Mouse (Mus musculus): Measurements from ENCODE around the gene Errfi1. TPM values are rescaled to one million over a fixed set of nuclear protein-coding genes. Genes with fewer than 3 reads are reported as not detected.

Errfi1 gene
- polyA plus RNA-seq, 1 experiment = 44.2 TPM

GRCm38 (mm10) chr4:150910164-150910951 is 56.6 kb downstream of the Errfi1 start:
- TF ChIP-seq CTCF (IDR thresholded peaks at IDR 0.05; ENCODE audit: low read depth, low read length) (no peak), POLR2A (IDR thresholded peaks at IDR 0.05; ENCODE audit: insufficient read depth, low read length) (no peak), EP300 (IDR thresholded peaks at IDR 0.05; ENCODE audit: insufficient read depth, low read depth, low read length) (no peak)
- H3K27me3 ChIP-seq (ENCODE audit: control insufficient read depth, insufficient read depth, low read length, poor library complexity, severe bottlenecking) = no peaks in the 10 kb centered on the region
- peak overlapping the region; percentile 44 for H3K4me3 ChIP-seq (ENCODE audit: low read depth, low read length)
- peaks cover 12% of the 10 kb centered on the region for H3K36me3 ChIP-seq (ENCODE audit: control insufficient read depth, insufficient read depth, low read length, poor library complexity, severe bottlenecking)
- H3K27ac ChIP-seq (ENCODE audit: insufficient read depth, low read length) = peak overlapping the region; percentile 60
- H3K9me3 ChIP-seq (replicated peaks; ENCODE audit: control insufficient read depth, insufficient read depth, low read length, poor library complexity, severe bottlenecking) = no peaks in the 10 kb centered on the region
- H3K4me1 ChIP-seq (ENCODE audit: control insufficient read depth, insufficient read depth, low read length) = peaks cover 2% of the 10 kb centered on the region
- H3K9ac ChIP-seq (ENCODE audit: low read depth, poor library complexity, severe bottlenecking) = peak overlapping the region; percentile 21; the same call in 1 of the 2 replicates

DNA sequence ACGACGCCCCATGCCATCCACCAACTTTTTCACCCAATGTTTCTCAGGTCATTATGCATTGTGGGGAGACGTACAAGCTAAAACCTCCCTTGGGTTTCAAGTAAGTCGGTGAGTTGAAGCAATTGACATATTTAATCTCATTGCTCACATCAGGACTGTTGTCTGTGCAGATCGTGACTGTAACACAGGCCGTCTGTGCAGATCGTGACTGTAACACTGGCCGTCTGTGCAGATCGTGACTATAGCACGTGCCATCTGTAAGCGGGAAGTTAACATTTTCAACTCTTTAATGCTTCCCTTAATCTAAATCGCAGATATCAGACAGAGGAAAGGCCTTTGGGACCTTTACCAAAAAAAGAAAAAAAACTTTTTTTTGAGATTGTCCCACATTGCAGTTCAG is 60.0 kb downstream of the Errfi1 start:
- TF ChIP-seq POLR2A (IDR thresholded peaks at IDR 0.05; ENCODE audit: insufficient read depth, low read length) (no peak), CTCF (IDR thresholded peaks at IDR 0.05; ENCODE audit: low read depth, low read length) (no peak), EP300 (IDR thresholded peaks at IDR 0.05; ENCODE audit: insufficient read depth, low read depth, low read length) (no peak)
- peaks cover 4% of the 10 kb centered on the region for H3K4me1 ChIP-seq (ENCODE audit: control insufficient read depth, insufficient read depth, low read length)
- H3K36me3 ChIP-seq (ENCODE audit: control insufficient read depth, insufficient read depth, low read length, poor library complexity, severe bottlenecking) = no peaks in the 10 kb centered on the region
- no peaks in the 10 kb centered on the region for H3K27me3 ChIP-seq (ENCODE audit: control insufficient read depth, insufficient read depth, low read length, poor library complexity, severe bottlenecking)
- no peak overlapping the region for H3K27ac ChIP-seq (ENCODE audit: insufficient read depth, low read length)
- H3K4me3 ChIP-seq (ENCODE audit: low read depth, low read length) = peak overlapping the region; percentile 90
- peak overlapping the region; percentile 65 for H3K9ac ChIP-seq (ENCODE audit: low read depth, poor library complexity, severe bottlenecking)
- H3K9me3 ChIP-seq (replicated peaks; ENCODE audit: control insufficient read depth, insufficient read depth, low read length, poor library complexity, severe bottlenecking) = no peaks in the 10 kb centered on the region

DNA sequence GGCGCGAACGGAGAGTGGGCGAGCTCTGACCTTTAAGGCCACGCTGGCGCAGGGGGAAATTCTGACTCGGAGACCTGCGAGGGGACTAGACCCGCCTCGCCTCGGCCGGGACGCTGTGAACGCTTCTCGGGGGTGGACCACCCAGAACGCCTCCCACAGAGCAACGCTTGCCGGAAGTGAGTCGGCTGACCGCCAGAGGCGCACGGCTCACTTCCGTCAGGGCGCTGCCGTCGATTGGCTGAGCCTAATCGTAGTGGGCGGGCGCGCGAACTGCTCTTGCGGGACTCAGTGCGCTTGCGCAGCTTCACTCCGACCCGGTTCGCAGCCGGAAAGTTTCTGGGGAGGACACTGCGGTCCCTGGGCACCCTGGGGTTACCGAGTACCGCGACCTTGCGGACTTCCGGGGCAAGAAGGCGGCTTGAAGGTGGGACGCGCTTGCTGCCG is 60.6 kb downstream of the Errfi1 start, which contains the start of the genes Park7 and Tnfrsf9:
Gene Park7 (minus strand): TSS at position 148 of the 444 bp plus-strand sequence.
Gene Tnfrsf9 (plus strand): TSS at position 273 of the 444 bp plus-strand sequence.
- peak within 1 kb of the TSS; percentile 64 for H3K27ac ChIP-seq (ENCODE audit: insufficient read depth, low read length)
- no peaks in the 10 kb centered on the region for H3K27me3 ChIP-seq (ENCODE audit: control insufficient read depth, insufficient read depth, low read length, poor library complexity, severe bottlenecking)
- peaks cover 4% of the 10 kb centered on the region for H3K4me1 ChIP-seq (ENCODE audit: control insufficient read depth, insufficient read depth, low read length)
- no peaks in the 10 kb centered on the region for H3K36me3 ChIP-seq (ENCODE audit: control insufficient read depth, insufficient read depth, low read length, poor library complexity, severe bottlenecking)
- no peaks in the 10 kb centered on the region for H3K9me3 ChIP-seq (replicated peaks; ENCODE audit: control insufficient read depth, insufficient read depth, low read length, poor library complexity, severe bottlenecking)
- peak within 1 kb of the TSS; percentile 65 for H3K9ac ChIP-seq (ENCODE audit: low read depth, poor library complexity, severe bottlenecking)
- TF ChIP-seq CTCF (IDR thresholded peaks at IDR 0.05; ENCODE audit: low read depth, low read length) (peak; percentile 14), EP300 (IDR thresholded peaks at IDR 0.05; ENCODE audit: insufficient read depth, low read depth, low read length) (no peak; the same call in 1 of the 2 replicates), POLR2A (IDR thresholded peaks at IDR 0.05; ENCODE audit: insufficient read depth, low read length) (peak; percentile 89)
- peak within 1 kb of the TSS; percentile 90 for H3K4me3 ChIP-seq (ENCODE audit: low read depth, low read length)

GRCm38 (mm10) chr4:150915181-150915906 is 61.6 kb downstream of the Errfi1 start:
- Histone ChIP-seq H3K36me3 (ENCODE audit: control insufficient read depth, insufficient read depth, low read length, poor library complexity, severe bottlenecking) (no peaks in the 10 kb centered on the region), H3K9me3 (replicated peaks; ENCODE audit: control insufficient read depth, insufficient read depth, low read length, poor library complexity, severe bottlenecking) (no peaks in the 10 kb centered on the region), H3K9ac (ENCODE audit: low read depth, poor library complexity, severe bottlenecking) (peak overlapping the region; percentile 53), H3K27ac (ENCODE audit: insufficient read depth, low read length) (peak overlapping the region; percentile 64), H3K27me3 (ENCODE audit: control insufficient read depth, insufficient read depth, low read length, poor library complexity, severe bottlenecking) (no peaks in the 10 kb centered on the region), H3K4me1 (ENCODE audit: control insufficient read depth, insufficient read depth, low read length) (peaks cover 4% of the 10 kb centered on the region), H3K4me3 (ENCODE audit: low read depth, low read length) (peak overlapping the region; percentile 87)
- no peak for TF ChIP-seq CTCF (IDR thresholded peaks at IDR 0.05; ENCODE audit: low read depth, low read length)
- no peak for TF ChIP-seq EP300 (IDR thresholded peaks at IDR 0.05; ENCODE audit: insufficient read depth, low read depth, low read length)
- no peak for TF ChIP-seq POLR2A (IDR thresholded peaks at IDR 0.05; ENCODE audit: insufficient read depth, low read length)

DNA sequence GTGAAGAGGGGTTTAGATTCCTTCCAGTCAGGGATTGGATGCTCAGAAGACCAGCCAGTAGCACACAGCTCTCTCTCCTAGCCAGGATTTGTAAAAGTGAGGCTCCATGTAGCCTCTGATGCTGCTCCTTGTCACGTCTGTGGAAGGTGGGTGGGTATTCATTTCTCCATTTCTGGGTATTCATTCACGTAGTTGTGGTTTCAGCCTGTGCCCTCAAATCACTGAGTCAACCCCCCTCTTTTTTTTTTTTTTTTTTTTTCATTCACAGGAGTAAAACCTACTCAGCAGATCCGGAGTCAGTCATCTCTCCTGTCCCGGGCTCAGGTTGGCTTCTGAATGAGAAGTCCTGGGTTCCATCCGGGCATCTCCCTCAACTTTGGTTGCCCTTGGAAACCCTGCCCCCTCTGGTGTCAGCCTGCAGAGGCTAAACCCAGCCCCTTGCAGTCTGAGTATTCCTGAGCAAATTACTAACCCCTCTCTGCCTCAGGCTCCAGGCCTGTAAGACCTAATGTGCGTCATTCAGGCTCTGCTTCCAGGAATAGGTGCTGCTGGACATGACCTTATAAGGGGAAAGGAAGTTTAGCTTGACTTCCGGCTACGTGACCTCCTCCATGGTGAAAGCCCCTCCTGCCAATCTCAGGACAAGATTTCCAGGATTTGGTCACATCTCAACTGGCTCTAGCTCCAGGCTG is 63.8 kb downstream of the Errfi1 start:
- Histone ChIP-seq H3K27ac (ENCODE audit: insufficient read depth, low read length) (no peak overlapping the region), H3K9ac (ENCODE audit: low read depth, poor library complexity, severe bottlenecking) (no peak overlapping the region), H3K27me3 (ENCODE audit: control insufficient read depth, insufficient read depth, low read length, poor library complexity, severe bottlenecking) (no peaks in the 10 kb centered on the region), H3K9me3 (replicated peaks; ENCODE audit: control insufficient read depth, insufficient read depth, low read length, poor library complexity, severe bottlenecking) (no peaks in the 10 kb centered on the region), H3K4me1 (ENCODE audit: control insufficient read depth, insufficient read depth, low read length) (peaks cover 4% of the 10 kb centered on the region), H3K4me3 (ENCODE audit: low read depth, low read length) (no peak overlapping the region), H3K36me3 (ENCODE audit: control insufficient read depth, insufficient read depth, low read length, poor library complexity, severe bottlenecking) (no peaks in the 10 kb centered on the region)
- no peak for TF ChIP-seq POLR2A (IDR thresholded peaks at IDR 0.05; ENCODE audit: insufficient read depth, low read length)
- TF ChIP-seq CTCF (IDR thresholded peaks at IDR 0.05; ENCODE audit: low read depth, low read length) = no peak
- TF ChIP-seq EP300 (IDR thresholded peaks at IDR 0.05; ENCODE audit: insufficient read depth, low read depth, low read length) = 0 out of 2 replicates have a peak, but pooled peaks have one; percentile 25

Other genes starting within 250 kb of the Errfi1 start
- 0.90 and 1.1 TPM in 2 replicates for gene Slc45a1, start 201.7 kb upstream of the Errfi1 start, polyA plus RNA-seq (2011; ENCODE audit: insufficient read depth, insufficient read length, low read depth, missing spikeins)
- gene Park7, start 60.5 kb downstream of the Errfi1 start, polyA plus RNA-seq (2011; ENCODE audit: insufficient read depth, insufficient read length, low read depth, missing spikeins) = 210 and 215 TPM in 2 replicates
- 1.1 and 1.6 TPM in 2 replicates for gene Tnfrsf9, start 60.6 kb downstream of the Errfi1 start, polyA plus RNA-seq (2011; ENCODE audit: insufficient read depth, insufficient read length, low read depth, missing spikeins)
- not detected in 2 replicates for gene Uts2, start 143.2 kb downstream of the Errfi1 start, polyA plus RNA-seq (2011; ENCODE audit: insufficient read depth, insufficient read length, low read depth, missing spikeins)
- 11.9 and 14.1 TPM in 2 replicates for gene Per3, start 190.7 kb downstream of the Errfi1 start, polyA plus RNA-seq (2011; ENCODE audit: insufficient read depth, insufficient read length, low read depth, missing spikeins)
- gene Vamp3, start 204.0 kb downstream of the Errfi1 start, polyA plus RNA-seq (2011; ENCODE audit: insufficient read depth, insufficient read length, low read depth, missing spikeins) = 68.2 and 77.0 TPM in 2 replicates
- not detected in 2 replicates for gene Gm13090, start 235.7 kb downstream of the Errfi1 start, polyA plus RNA-seq (2011; ENCODE audit: insufficient read depth, insufficient read length, low read depth, missing spikeins)